Mouse (Mus musculus): Measurements from ENCODE around the gene Rnase4.
A peak's percentile ranks its signal among the peaks of the same experiment; 100 is the strongest.

Rnase4 gene

DNA sequence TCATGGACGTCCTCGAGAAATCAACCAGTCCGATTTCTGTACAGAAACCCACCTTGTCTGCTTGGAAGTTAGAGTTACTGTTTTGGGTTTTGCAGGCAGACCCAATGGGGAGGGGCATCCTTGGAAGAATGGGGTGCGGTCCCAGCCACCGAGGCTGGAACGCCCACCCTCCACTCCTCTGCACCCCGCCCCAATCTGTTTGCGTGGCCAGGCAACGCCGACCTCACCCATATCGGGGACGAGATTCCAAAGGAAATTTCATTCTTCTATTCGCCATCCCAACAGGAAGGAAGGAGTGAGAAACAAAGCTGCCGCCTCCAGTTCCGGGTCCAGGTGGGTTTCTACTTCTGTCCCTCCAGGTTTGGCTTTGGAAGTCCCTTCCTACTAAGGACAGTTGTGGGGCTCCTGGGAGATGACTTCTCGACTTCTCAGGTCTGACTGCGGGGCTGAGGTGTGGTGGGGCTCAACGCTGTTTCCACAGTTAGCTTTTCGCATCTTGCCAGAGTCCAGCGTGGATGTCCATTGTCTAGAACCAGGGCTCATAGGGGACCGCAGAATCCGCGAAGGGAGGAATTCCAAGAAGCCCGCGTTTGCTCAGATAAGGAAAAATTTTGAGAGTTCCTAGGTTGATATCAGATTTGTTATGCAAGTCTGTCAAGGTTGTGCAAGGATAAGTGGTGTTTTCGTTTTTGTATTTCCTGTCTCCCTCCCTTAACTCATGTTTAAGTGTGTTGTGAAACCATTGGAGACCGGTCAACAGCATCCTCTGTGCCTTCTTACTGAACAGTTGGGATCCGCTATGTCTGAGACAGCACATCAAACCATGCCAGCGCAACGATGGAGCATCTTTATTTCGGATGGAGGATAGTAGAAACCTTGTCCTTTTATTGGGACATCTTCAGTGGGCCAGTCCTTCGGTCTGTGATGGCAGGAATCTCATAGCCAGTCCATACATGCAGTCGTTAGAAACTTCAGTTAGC, at the start of gene Rnase4, which contains the start of gene Ang:
Rnase4 (plus strand) TSS at position 157 of the 980 bp plus-strand sequence.
Ang (plus strand) TSS at position 230 of the 980 bp plus-strand sequence.
- peak; percentile 59 to 70 for DNase-seq (ENCODE audit: low spot score in 2 of 2)

GRCm38 (mm10) chr14:51041769-51042168, 49.1 kb upstream of the Rnase4 start, which contains the start of gene Rnase9:
Gene Rnase9 (minus strand): TSS chr14:51041869.
- DNase-seq (ENCODE audit: low spot score in 2 of 2), result no peak

DNA sequence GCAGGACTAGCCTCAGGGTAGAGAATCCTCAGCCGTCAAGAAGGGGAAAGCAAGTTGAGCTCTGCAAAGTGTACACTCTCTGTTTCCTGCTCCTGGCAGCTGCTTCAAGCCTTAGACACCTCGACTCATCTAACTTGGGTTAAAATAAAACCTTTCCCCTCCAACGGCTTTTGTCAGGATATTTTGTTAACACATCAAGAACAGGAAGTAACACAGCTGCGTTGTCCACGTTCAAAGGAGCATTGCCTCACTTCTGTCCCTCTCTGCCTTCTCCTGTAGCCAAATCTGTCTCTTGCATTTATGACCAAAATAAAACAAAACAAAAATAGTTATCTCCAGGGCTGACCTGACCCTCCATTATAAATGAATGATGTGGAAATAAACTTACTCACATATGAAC, 43.0 kb upstream of the Rnase4 start:
- DNase-seq (ENCODE audit: low spot score in 2 of 2), result no peak

GRCm38 (mm10) chr14:51050063-51050462, 40.8 kb upstream of the Rnase4 start, which contains the start of gene Rnase11:
Gene Rnase11 (minus strand): TSS chr14:51050163.
- no peak for DNase-seq (ENCODE audit: low spot score in 2 of 2)

- no peak for DNase-seq (ENCODE audit: low spot score in 2 of 2)
Observed at GRCm38 (mm10) chr14:51051941-51052340, 38.9 kb upstream of the Rnase4 start.

GRCm38 (mm10) chr14:51053176-51053575, 37.7 kb upstream of the Rnase4 start:
- no peak for DNase-seq (ENCODE audit: low spot score in 2 of 2)

- no peak for DNase-seq (ENCODE audit: low spot score in 2 of 2)
Observed at GRCm38 (mm10) chr14:51054243-51055237, 36.3 kb upstream of the Rnase4 start.

DNA sequence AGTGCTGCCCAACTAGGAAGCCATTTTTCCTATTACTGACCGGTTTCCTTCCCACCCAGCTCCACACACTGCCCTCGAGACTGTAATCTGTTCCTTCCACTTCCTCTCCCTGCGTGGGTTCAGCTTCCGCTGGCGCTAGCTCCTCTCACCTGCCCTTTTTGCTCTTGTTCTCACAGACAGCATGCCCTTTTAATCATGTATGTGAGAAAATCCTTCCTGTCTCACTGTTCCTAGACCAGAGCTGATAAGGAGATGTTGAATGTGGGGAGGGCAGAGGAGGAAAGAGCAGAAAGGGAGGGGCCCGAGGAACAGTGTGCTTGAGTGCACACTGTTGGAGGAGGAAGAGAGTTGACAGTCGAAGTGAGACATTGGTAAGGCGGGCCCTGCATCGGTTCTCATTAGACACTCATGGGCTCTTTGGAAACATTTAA, 33.5 kb upstream of the Rnase4 start, which contains the start of gene Rnase12:
Rnase12 (minus strand) TSS at position 261 of the 431 bp plus-strand sequence.
- no peak for DNase-seq (ENCODE audit: low spot score in 2 of 2)

DNA sequence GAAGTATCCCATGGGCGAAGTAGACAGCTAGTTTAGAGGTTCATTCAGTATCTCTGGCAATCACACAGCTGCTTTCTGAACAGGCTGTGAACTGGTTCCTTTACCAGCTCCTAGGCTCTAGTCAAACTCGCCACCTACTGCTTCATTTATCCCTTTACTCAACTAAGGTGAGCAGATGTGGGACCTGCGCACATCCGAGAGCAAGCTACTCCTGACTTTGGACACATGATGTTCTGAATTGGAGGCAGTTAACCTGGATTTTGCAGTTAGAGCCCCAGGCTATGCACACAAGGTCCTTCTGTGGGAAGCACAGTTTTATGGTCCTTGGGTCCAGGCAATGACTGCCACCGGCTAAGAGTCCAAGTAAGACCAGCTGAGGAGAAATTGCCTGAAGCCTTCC, 30.1 kb upstream of the Rnase4 start:
- no peak for DNase-seq (ENCODE audit: low spot score in 2 of 2)

DNA sequence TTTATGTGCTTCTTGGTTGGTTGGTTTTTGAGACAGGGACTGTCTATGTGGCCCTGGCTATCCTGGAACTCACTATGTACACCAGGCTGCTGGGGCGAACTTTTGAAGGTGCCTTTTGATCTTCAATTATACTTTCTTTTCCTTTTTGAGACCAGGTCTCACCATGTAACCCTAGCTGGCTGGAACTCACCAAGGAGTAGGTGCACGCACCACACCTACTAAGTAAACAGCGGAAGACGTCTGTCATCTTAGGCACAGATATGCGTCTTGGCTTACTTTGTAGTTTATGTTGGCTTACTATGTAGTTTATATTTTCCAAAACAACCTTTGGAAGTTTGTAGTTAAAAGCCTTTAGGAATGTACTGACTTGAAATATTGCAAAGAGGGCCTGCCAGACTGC, 21.9 kb upstream of the Rnase4 start:
- DNase-seq (ENCODE audit: low spot score in 2 of 2), result no peak

DNA sequence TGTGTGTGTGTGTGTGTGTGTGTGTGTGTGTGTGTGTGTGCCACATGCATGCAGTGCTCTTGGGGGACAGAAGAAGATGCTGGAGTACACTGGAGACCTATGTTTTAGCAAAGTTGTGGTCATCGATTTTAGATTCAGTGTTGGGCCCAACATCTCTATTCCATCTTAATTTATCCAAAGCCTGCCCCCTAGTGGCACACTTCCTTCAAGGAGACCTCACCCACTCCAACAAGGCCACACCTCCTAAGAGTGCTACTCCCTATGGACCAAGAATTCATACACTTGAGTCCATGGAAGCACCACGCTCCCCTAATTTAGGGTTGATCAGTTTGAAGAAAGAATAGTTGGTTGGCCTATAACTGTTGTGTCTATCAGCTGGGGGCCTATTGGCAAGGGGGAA, 21.3 kb upstream of the Rnase4 start:
- DNase-seq (ENCODE audit: low spot score in 2 of 2), result no peak

DNA sequence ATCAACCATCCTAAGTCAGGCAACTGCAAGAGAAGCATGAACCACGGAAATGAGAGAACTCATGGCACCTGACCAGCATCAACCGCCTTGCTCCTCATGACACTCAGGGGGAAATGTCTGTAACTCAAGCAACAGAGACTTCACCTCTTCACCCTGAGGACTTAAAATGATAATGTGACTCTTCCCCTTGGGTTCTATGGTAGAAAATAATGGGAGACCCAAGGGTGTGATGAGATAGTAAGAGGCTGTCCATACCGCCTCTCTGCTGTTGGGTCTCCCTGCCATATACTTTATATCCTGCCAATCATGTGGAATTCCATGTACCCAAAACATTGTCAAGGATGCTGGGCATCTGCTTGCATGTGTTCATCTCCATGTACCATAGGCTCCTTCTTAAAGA, 16.5 kb upstream of the Rnase4 start, which contains the start of gene Olfr750:
Olfr750 (minus strand) TSS at position 101 of the 400 bp plus-strand sequence.
- no peak for DNase-seq (ENCODE audit: low spot score in 2 of 2)

GRCm38 (mm10) chr14:51079180-51079579, 11.7 kb upstream of the Rnase4 start:
- DNase-seq (ENCODE audit: low spot score in 2 of 2), result no peak

- no peak for DNase-seq (ENCODE audit: low spot score in 2 of 2)
Observed at GRCm38 (mm10) chr14:51081035-51081434, 9.8 kb upstream of the Rnase4 start.

- DNase-seq (ENCODE audit: low spot score in 2 of 2), result peak; percentile 39 to 59
Observed at GRCm38 (mm10) chr14:51082599-51083581, 8.0 kb upstream of the Rnase4 start.

GRCm38 (mm10) chr14:51083805-51084204, 7.1 kb upstream of the Rnase4 start:
- DNase-seq (ENCODE audit: low spot score in 2 of 2), result no peak

DNA sequence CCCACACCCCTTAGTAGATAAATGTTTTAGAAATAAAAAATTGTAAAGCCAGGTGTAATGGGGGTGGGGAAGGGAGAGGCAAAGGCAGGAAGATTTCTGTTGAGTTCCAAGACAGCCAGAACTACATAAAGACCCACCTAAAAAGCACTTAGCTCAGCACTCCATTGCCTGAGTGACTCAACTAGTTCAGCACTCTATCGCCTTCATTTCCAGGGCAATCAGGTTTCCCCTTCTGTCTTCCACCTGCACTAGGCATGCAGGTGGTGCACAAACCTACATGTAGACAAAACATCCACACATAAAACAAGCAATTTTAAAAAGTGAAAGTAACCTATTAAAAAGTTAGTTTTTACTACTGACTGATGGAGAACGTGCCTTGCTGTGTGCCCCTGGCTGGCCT, 5.8 kb upstream of the Rnase4 start:
- DNase-seq (ENCODE audit: low spot score in 2 of 2), result no peak

DNA sequence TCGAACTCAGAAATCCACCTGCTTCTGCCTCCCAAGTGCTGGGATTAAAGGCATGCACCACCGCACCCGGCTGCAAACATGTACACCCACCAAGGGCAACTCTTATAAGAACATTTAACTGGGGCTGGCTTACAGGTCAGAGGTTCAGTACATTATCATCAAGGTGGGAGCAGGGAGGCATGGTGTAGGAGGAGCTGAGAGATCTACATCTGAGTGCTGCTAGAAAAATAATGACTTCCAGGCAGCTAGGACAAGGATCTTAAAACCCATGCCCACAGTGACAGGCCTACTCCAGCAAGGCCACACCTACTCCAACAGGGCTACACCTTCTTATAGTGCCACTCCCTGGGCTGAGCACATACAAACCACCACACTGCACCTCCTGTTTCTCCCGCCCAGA, 5.0 kb upstream of the Rnase4 start:
- DNase-seq (ENCODE audit: low spot score in 2 of 2), result no peak

DNA sequence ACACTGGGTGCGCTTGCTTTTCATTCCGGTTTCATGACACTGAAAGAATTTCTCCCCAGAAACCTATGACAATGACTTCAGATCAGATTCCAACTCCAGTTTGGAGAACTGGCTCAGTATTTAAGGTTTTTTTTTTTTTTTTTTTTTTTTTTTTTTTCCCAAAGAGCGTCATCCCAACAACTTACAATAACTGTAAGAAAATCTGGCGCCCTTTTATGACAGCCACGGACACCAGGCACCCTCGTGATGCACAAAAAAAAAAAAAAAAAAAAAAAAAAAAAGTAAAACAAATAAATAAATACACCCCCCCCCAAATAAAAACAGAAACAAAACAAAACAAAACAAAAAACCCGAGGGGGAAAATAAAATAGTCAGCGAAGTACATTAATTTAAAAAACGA, 3.1 kb upstream of the Rnase4 start:
- no peak for DNase-seq (ENCODE audit: low spot score in 2 of 2)

Data from urinary bladder, adult 18-20 months (tissue).